Mouse (Mus musculus) bone marrow, adult 2 months (tissue): ENCODE data around the gene Polr2l. TPM values are rescaled to one million over a fixed set of nuclear protein-coding genes. Genes with fewer than 3 reads are reported as not detected.

Experiments used
- H3K27ac ChIP-seq: fragments of 200-500 bp; 2 replicates; pipeline ENCODE4 v1.5.1; 2012; ENCODE audit warnings: low read depth, mild to moderate bottlenecking, control low read depth, inconsistent platforms, low read length; ENCODE audit not compliant: control insufficient read depth, poor library complexity, insufficient read depth
- H3K4me1 ChIP-seq: fragments of 200-500 bp; 2 replicates; pipeline ENCODE4 v1.6.1; 2011; ENCODE audit warnings: low read length; ENCODE audit not compliant: control insufficient read depth, insufficient read depth
- H3K4me3 ChIP-seq: fragments of 200-500 bp; replicated peaks from 2 replicates; pipeline ENCODE3; 2011; ENCODE audit warnings: mild to moderate bottlenecking, low read depth, low read length, control low read depth; ENCODE audit not compliant: control insufficient read depth
- CTCF ChIP-seq: fragments of 200-500 bp; IDR thresholded peaks from 2 replicates; pipeline ENCODE4 v1.5.1; 2011; ENCODE audit warnings: low read length, control low read depth; ENCODE audit not compliant: control insufficient read depth, insufficient read depth
- POLR2A ChIP-seq: fragments of 200-500 bp; IDR thresholded peaks from 2 replicates; pipeline ENCODE4 v1.6.1; 2011; ENCODE audit warnings: low read depth, mild to moderate bottlenecking, control low read depth, low read length, borderline replicate concordance; ENCODE audit not compliant: control insufficient read depth
- WGBS: fragments of 180-500 bp; shearing (Covaris S2); methylation state at CpG from one replicate; pipeline ENCODE4 v1.1.7; 2018; 5-methylcytosine and 5-hydroxymethylcytosine counted together
- polyA plus RNA-seq: library from polyadenylated mRNA; stranded (reverse); fragments of >200 nt; gene quantifications from 2 replicates; pipeline ENCODE4 v1.2.4, GENCODE M21; 2011; ENCODE audit warnings: low replicate concordance; ENCODE audit not compliant: missing spikeins, insufficient read depth, insufficient read length

Polr2l gene
- polyA plus RNA-seq, 1 experiment, result 7.9 TPM

GRCm38 (mm10) chr7:141443081-141443821, 31.7 kb downstream of the Polr2l start:
- TF ChIP-seq POLR2A (no peak), CTCF (peak; percentile 47; the same call in 1 of the 2 replicates)
- peak overlapping the region; percentile 71 for H3K4me3 ChIP-seq
- H3K27ac ChIP-seq, result 0 out of 2 replicates have a peak overlapping the region, but pooled peaks have one; percentile 13
- whole genome bisulfite sequencing, result 11% methylated on average over 12 of the region's 12 CpGs
- peaks cover 2% of the 10 kb centered on the region; the same call in 1 of the 2 replicates for H3K4me1 ChIP-seq

- peak overlapping the region; percentile 71 for H3K4me3 ChIP-seq
- peaks cover 2% of the 10 kb centered on the region; the same call in 1 of the 2 replicates for H3K4me1 ChIP-seq
- WGBS, result 92% methylated on average over 13 of the region's 13 CpGs
- H3K27ac ChIP-seq, result no peak overlapping the region
- TF ChIP-seq CTCF, result no peak
- no peak for TF ChIP-seq POLR2A
These were observed 32.7 kb downstream of the Polr2l start for GRCm38 (mm10) chr7:141442199-141442598.

- WGBS, result 95% methylated on average over 9 of the region's 9 CpGs
- H3K27ac ChIP-seq, result no peak overlapping the region
- no peak overlapping the region for H3K4me3 ChIP-seq
- no peak for TF ChIP-seq CTCF
- TF ChIP-seq POLR2A, result no peak
- peaks cover 2% of the 10 kb centered on the region; the same call in 1 of the 2 replicates for H3K4me1 ChIP-seq
These were observed 33.5 kb downstream of the Polr2l start for GRCm38 (mm10) chr7:141441460-141441859.

GRCm38 (mm10) chr7:141440613-141441012, 34.3 kb downstream of the Polr2l start:
- 27% methylated on average over 6 of the region's 6 CpGs for WGBS
- TF ChIP-seq CTCF, result peak; percentile 77
- TF ChIP-seq POLR2A, result no peak
- H3K4me1 ChIP-seq, result peaks cover 5% of the 10 kb centered on the region

GRCm38 (mm10) chr7:141439811-141440210, 35.1 kb downstream of the Polr2l start:
- TF ChIP-seq CTCF (no peak), POLR2A (no peak)
- no peak overlapping the region for H3K4me3 ChIP-seq
- H3K4me1 ChIP-seq, result peaks cover 5% of the 10 kb centered on the region
- no peak overlapping the region for H3K27ac ChIP-seq
- WGBS, result 96% methylated on average over 11 of the region's 11 CpGs

More at GRCm38 (mm10) chr7:141440613-141441012, 34.3 kb downstream of the Polr2l start:
- Histone ChIP-seq H3K4me3 (no peak overlapping the region), H3K27ac (no peak overlapping the region)

GRCm38 (mm10) chr7:141439140-141439679, 35.7 kb downstream of the Polr2l start:
- no peak overlapping the region for H3K4me3 ChIP-seq
- 97% methylated on average over 10 of the region's 10 CpGs for WGBS
- peaks cover 6% of the 10 kb centered on the region for H3K4me1 ChIP-seq
- no peak overlapping the region for H3K27ac ChIP-seq
- TF ChIP-seq POLR2A, result no peak
- TF ChIP-seq CTCF, result no peak

GRCm38 (mm10) chr7:141438201-141438968, 36.5 kb downstream of the Polr2l start:
- Histone ChIP-seq H3K4me3 (no peak overlapping the region), H3K27ac (no peak overlapping the region), H3K4me1 (peaks cover 6% of the 10 kb centered on the region)
- TF ChIP-seq CTCF, result no peak
- TF ChIP-seq POLR2A, result no peak
- 89% methylated on average over 12 of the region's 12 CpGs for WGBS
